Comparison of ENCODE assay signal across 16 mouse cellular contexts in the genomic region with DNA sequence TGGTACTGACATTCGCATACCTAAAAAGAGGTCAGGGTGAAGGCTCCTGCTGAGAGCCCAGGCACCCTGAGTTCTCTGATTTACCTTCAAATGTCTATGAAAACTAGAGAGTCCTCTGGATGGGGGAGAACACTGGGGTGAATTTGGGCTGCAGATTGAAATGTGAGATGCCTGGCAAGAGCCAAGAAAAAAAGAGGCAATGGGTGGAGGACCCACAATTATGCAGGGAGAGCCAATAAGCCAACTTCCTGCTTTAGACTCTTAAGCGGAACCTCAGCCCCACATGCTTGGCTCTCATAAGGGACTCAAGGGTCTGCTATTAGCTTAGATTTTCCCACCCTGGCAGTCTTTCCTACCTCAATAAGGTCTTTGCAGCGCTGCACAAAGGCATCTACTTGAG. TPM values are rescaled to one million over a fixed set of nuclear protein-coding genes. Genes with fewer than 3 reads are reported as not detected.
DNase-seq lines count a peak whose midpoint lies in the region; ATAC-seq and TF ChIP-seq lines count a peak whose summit lies in the region.
"Had no signal": no experiment of that assay in that cellular context is flagged by ENCODE, and none has a peak within 500 bp of the region (broad histone marks: within the 10 kb centered on the region; RNA-seq: fewer than 3 reads in every experiment).

No protein-coding gene starts in this region.

- no peak for ATAC-seq in embryonic facial prominence, embryonic 15.5 days (ENCODE audit: insufficient number of reproducible peaks, low FRiP score, low TSS enrichment, low read depth)
- ATAC-seq: forebrain, embryonic 15.5 days; intestine, embryonic 15.5 days had no signal

- no peak for TF ChIP-seq POLR2A in small intestine, adult 2 months (IDR thresholded peaks at IDR 0.05; ENCODE audit: low read depth, low read length)

- no peaks in the 10 kb centered on the region for H3K9me3 ChIP-seq in embryonic facial prominence, embryonic 15.5 days (replicated peaks)
- H3K9me3 ChIP-seq: forebrain, embryonic 15.5 days; hindbrain, embryonic 12.5 days; intestine, embryonic 15.5 days had no signal

- no peak for DNase-seq in gastrocnemius, adult 2 months
- DNase-seq in gastrocnemius, postnatal 25 days: no peak
- DNase-seq in lung, postnatal 14 days: peak; percentile 11
- DNase-seq in lung, postnatal 25 days (ENCODE audit: low spot score): no peak
- no peak for DNase-seq in left cerebral cortex, postnatal 10 days (ENCODE audit: extremely low spot score in 1 of 2, low spot score in 2 of 2)
- DNase-seq: adrenal gland, postnatal 10 days; cerebellum, adult 2 months; kidney, postnatal 4 days; midbrain, embryonic 14.5 days had no signal

- H3K4me3 ChIP-seq in gastrocnemius, adult 2 months: peak overlapping the region; percentile 44
- peak overlapping the region; percentile 10; the same call in 1 of the 2 replicates for H3K4me3 ChIP-seq in embryonic facial prominence, embryonic 15.5 days (replicated peaks)
- peak overlapping the region; percentile 26; the same call in 1 of the 2 replicates for H3K4me3 ChIP-seq in small intestine, adult 2 months (ENCODE audit: low read depth, low read length)
- H3K4me3 ChIP-seq: forebrain, embryonic 15.5 days; hindbrain, embryonic 12.5 days; intestine, embryonic 15.5 days had no signal

- intact Hi-C loops in gastrocnemius, adult 2 months (cut with DNase I): no loop called here
- intact Hi-C loops in left cerebral cortex, postnatal 10 days (cut with DNase I): no loop called here

- no peak for TF ChIP-seq CTCF in gastrocnemius, adult 2 months (IDR thresholded peaks at IDR 0.05)
- no peak for TF ChIP-seq CTCF in small intestine, adult 2 months (IDR thresholded peaks at IDR 0.05; ENCODE audit: extremely low read depth, insufficient read length, insufficient replicate concordance, low read depth, low read length)

- peaks cover 39% of the 10 kb centered on the region for H3K4me1 ChIP-seq in embryonic facial prominence, embryonic 15.5 days
- no peaks in the 10 kb centered on the region for H3K4me1 ChIP-seq in small intestine, adult 2 months (ENCODE audit: control insufficient read depth, insufficient read depth, insufficient read length, low read length)
- H3K4me1 ChIP-seq: forebrain, embryonic 15.5 days; hindbrain, embryonic 12.5 days had no signal

- H3K27ac ChIP-seq in gastrocnemius, adult 2 months: peak overlapping the region; percentile 43; the same call in 1 of the 2 replicates
- peak overlapping the region; percentile 79 for H3K27ac ChIP-seq in embryonic facial prominence, embryonic 15.5 days (replicated peaks)
- no peak overlapping the region for H3K27ac ChIP-seq in small intestine, adult 2 months (ENCODE audit: insufficient read depth, low read depth, low read length)
- H3K27ac ChIP-seq: forebrain, embryonic 15.5 days; hindbrain, embryonic 12.5 days; intestine, embryonic 15.5 days; macrophage had no signal

- H3K9ac ChIP-seq in embryonic facial prominence, embryonic 15.5 days: no peak overlapping the region
- H3K9ac ChIP-seq: forebrain, embryonic 15.5 days; hindbrain, embryonic 12.5 days; intestine, embryonic 15.5 days had no signal

- WGBS in embryonic facial prominence, embryonic 15.5 days: 37% methylated on average over 3 of the region's 3 CpGs
- WGBS in small intestine, adult 2 months: 70% methylated on average over 3 of the region's 3 CpGs

- no peaks in the 10 kb centered on the region for H3K36me3 ChIP-seq in embryonic facial prominence, embryonic 15.5 days
- no peaks in the 10 kb centered on the region for H3K36me3 ChIP-seq in small intestine, adult 2 months (ENCODE audit: control insufficient read depth, insufficient read depth, low read length)
- H3K36me3 ChIP-seq: forebrain, embryonic 15.5 days; hindbrain, embryonic 12.5 days; intestine, embryonic 15.5 days had no signal

- no peaks in the 10 kb centered on the region for H3K27me3 ChIP-seq in embryonic facial prominence, embryonic 15.5 days
- H3K27me3 ChIP-seq in small intestine, adult 2 months (ENCODE audit: control insufficient read depth, insufficient read depth, low read length): no peaks in the 10 kb centered on the region
- H3K27me3 ChIP-seq: forebrain, embryonic 15.5 days; hindbrain, embryonic 12.5 days; intestine, embryonic 15.5 days had no signal

- peak overlapping the region; percentile 39 for H3K4me2 ChIP-seq in embryonic facial prominence, embryonic 15.5 days (replicated peaks)
- H3K4me2 ChIP-seq: forebrain, embryonic 15.5 days; hindbrain, embryonic 12.5 days; intestine, embryonic 15.5 days; liver, embryonic 11.5 days had no signal

RNA-seq across cellular contexts. Expression of gene Dnah2, which starts 32.2 kb away (rescaled TPM):
- under 1 TPM; 0.05 to 0.25 TPM for total RNA-seq in gastrocnemius, adult 2 months (2021)
- under 1 TPM; 0.03 to 0.48 TPM for total RNA-seq in gastrocnemius, postnatal 25 days (2021)
- polyA plus RNA-seq in embryonic facial prominence, embryonic 15.5 days (2015; fragmentation: Nextera tagmentation; extraction: Ambion mirVana): 4.9 and 8.3 TPM in 2 replicates
- 0.22 and 0.23 TPM in 2 replicates for polyA plus RNA-seq in small intestine, adult 2 months (2012; rRNA removed)
- 1 to 10 TPM; 4.2 to 5.7 TPM for total RNA-seq in left cerebral cortex, postnatal 10 days (2021)

RNA-seq across cellular contexts. Expression of gene Efnb3, which starts 43.3 kb away (rescaled TPM):
- under 1 TPM; 0.47 to 0.48 TPM for total RNA-seq in gastrocnemius, adult 2 months (2021)
- total RNA-seq in gastrocnemius, postnatal 25 days (2021): under 1 TPM; 0.35 to 0.69 TPM
- polyA plus RNA-seq in embryonic facial prominence, embryonic 15.5 days (2015; fragmentation: Nextera tagmentation; extraction: Ambion mirVana): 29.0 and 31.5 TPM in 2 replicates
- polyA plus RNA-seq in small intestine, adult 2 months (2012; rRNA removed): 0.79 and 1.5 TPM in 2 replicates
- 100 to 1,000 TPM; 147 to 154 TPM for total RNA-seq in left cerebral cortex, postnatal 10 days (2021)

Comparison
In these comparisons a context has a peak if more than half of its experiments do, and no peak if none do; other contexts are left out.
1. RNA of gene Efnb3, which starts 43.3 kb away (total RNA-seq): 147 to 154 TPM in left cerebral cortex, postnatal 10 days; 0.35 to 0.69 TPM in gastrocnemius, postnatal 25 days and 0.47 to 0.48 TPM in gastrocnemius, adult 2 months; every median in the first group is over 10 times any median in the second.
2. Peak in every context shown above with its lines, with median percentiles within 50 percentile points of each other: H3K4me3 ChIP-seq.